Mouse (Mus musculus): ENCODE data around the gene Gm20388. TPM values are rescaled to one million over a fixed set of nuclear protein-coding genes. Genes with fewer than 3 reads are reported as not detected.
A peak's percentile ranks its signal among the peaks of the same experiment; 100 is the strongest.

The Gm20388 gene
- total RNA-seq, 2 experiments from 2014 or later = not detected

- no peak for DNase-seq (ENCODE audit: low spot score in 2 of 2)
These were observed 4401.1 kb downstream of the Gm20388 start for GRCm38 (mm10) chr8:124311723-124312122.

GRCm38 (mm10) chr8:124312228-124312627, 4401.6 kb downstream of the Gm20388 start:
- no peak for DNase-seq (ENCODE audit: low spot score in 2 of 2)

GRCm38 (mm10) chr8:124314803-124315202, 4404.2 kb downstream of the Gm20388 start:
- no peak for DNase-seq (ENCODE audit: low spot score in 2 of 2)

- peak in 1 of 2 experiments; percentile 43 for DNase-seq (ENCODE audit: low spot score in 2 of 2)
These were observed 4406.0 kb downstream of the Gm20388 start for GRCm38 (mm10) chr8:124316466-124317136.

GRCm38 (mm10) chr8:124317191-124317682, 4406.6 kb downstream of the Gm20388 start:
- DNase-seq (ENCODE audit: low spot score in 2 of 2) = no peak

GRCm38 (mm10) chr8:124317821-124318220, 4407.2 kb downstream of the Gm20388 start:
- DNase-seq (ENCODE audit: low spot score in 2 of 2) = no peak

- DNase-seq (ENCODE audit: low spot score in 2 of 2) = peak in 1 of 2 experiments; percentile 42
These were observed 4408.1 kb downstream of the Gm20388 start for GRCm38 (mm10) chr8:124318612-124319315.

- DNase-seq (ENCODE audit: low spot score in 2 of 2) = no peak
These were observed 4408.6 kb downstream of the Gm20388 start for GRCm38 (mm10) chr8:124319316-124319652.

- DNase-seq (ENCODE audit: low spot score in 2 of 2) = no peak
These were observed 4410.7 kb downstream of the Gm20388 start for GRCm38 (mm10) chr8:124321227-124321840.

GRCm38 (mm10) chr8:124323356-124323755, 4412.7 kb downstream of the Gm20388 start:
- DNase-seq (ENCODE audit: low spot score in 2 of 2) = no peak

- DNase-seq (ENCODE audit: low spot score in 2 of 2) = no peak
These were observed 4417.6 kb downstream of the Gm20388 start for GRCm38 (mm10) chr8:124328259-124328658.

GRCm38 (mm10) chr8:124329690-124330089, 4419.0 kb downstream of the Gm20388 start:
- DNase-seq (ENCODE audit: low spot score in 2 of 2) = no peak

- peak; percentile 53 to 64 for DNase-seq (ENCODE audit: low spot score in 2 of 2)
These were observed 4419.8 kb downstream of the Gm20388 start for GRCm38 (mm10) chr8:124330433-124330832.

- no peak for DNase-seq (ENCODE audit: low spot score in 2 of 2)
These were observed 4420.5 kb downstream of the Gm20388 start for GRCm38 (mm10) chr8:124331094-124331493.

GRCm38 (mm10) chr8:124331706-124332105, 4421.1 kb downstream of the Gm20388 start:
- DNase-seq (ENCODE audit: low spot score in 2 of 2) = no peak

GRCm38 (mm10) chr8:124336302-124336701, 4425.7 kb downstream of the Gm20388 start:
- no peak for DNase-seq (ENCODE audit: low spot score in 2 of 2)

GRCm38 (mm10) chr8:124339742-124340141, 4429.1 kb downstream of the Gm20388 start:
- no peak for DNase-seq (ENCODE audit: low spot score in 2 of 2)

- no peak for DNase-seq (ENCODE audit: low spot score in 2 of 2)
These were observed 4429.9 kb downstream of the Gm20388 start for GRCm38 (mm10) chr8:124340360-124341068.

GRCm38 (mm10) chr8:124343151-124343550, 4432.5 kb downstream of the Gm20388 start:
- DNase-seq (ENCODE audit: low spot score in 2 of 2) = no peak

GRCm38 (mm10) chr8:124343991-124344390, 4433.4 kb downstream of the Gm20388 start:
- no peak for DNase-seq (ENCODE audit: low spot score in 2 of 2)

GRCm38 (mm10) chr8:124345098-124345497, 4434.5 kb downstream of the Gm20388 start:
- no peak for DNase-seq (ENCODE audit: low spot score in 2 of 2)
